Comparison of ENCODE assay signal across 10 mouse cellular contexts in genomic region chr11:69111865-69112264, GRCm38 (mm10). TPM values are rescaled to one million over a fixed set of nuclear protein-coding genes. Genes with fewer than 3 reads are reported as not detected.
DNase-seq lines count a peak whose midpoint lies in the region; ATAC-seq lines count a peak whose summit lies in the region.
"Had no signal": no experiment of that assay in that cellular context is flagged by ENCODE, and none has a peak within 500 bp of the region (broad histone marks: within the 10 kb centered on the region; RNA-seq: fewer than 3 reads in every experiment).

No protein-coding gene starts in this region.

- no peak overlapping the region for H3K4me3 ChIP-seq in kidney, embryonic 16.5 days (ENCODE audit: low read length)
- no peak overlapping the region; the same call in 1 of the 2 replicates for H3K4me3 ChIP-seq in embryonic facial prominence, embryonic 11.5 days (ENCODE audit: low read depth, low read length)
- H3K4me3 ChIP-seq in heart, embryonic 16.5 days (ENCODE audit: low read length) = no peak overlapping the region
- H3K4me3 ChIP-seq in midbrain, embryonic 13.5 days (replicated peaks) = no peak overlapping the region

- no peaks in the 10 kb centered on the region for H3K9me3 ChIP-seq in kidney, embryonic 16.5 days (ENCODE audit: low read length)
- no peaks in the 10 kb centered on the region for H3K9me3 ChIP-seq in embryonic facial prominence, embryonic 11.5 days (replicated peaks; ENCODE audit: control insufficient read depth, low read length)
- no peaks in the 10 kb centered on the region for H3K9me3 ChIP-seq in heart, embryonic 16.5 days (replicated peaks; ENCODE audit: control insufficient read depth, low read length)
- no peaks in the 10 kb centered on the region for H3K9me3 ChIP-seq in midbrain, embryonic 13.5 days

- H3K4me1 ChIP-seq in kidney, embryonic 16.5 days (ENCODE audit: insufficient read depth, low read length) = peaks cover 3% of the 10 kb centered on the region; the same call in 1 of the 2 replicates
- H3K4me1 ChIP-seq in embryonic facial prominence, embryonic 11.5 days (ENCODE audit: control insufficient read depth, insufficient read depth, low read length) = no peaks in the 10 kb centered on the region
- peaks cover 15% of the 10 kb centered on the region for H3K4me1 ChIP-seq in heart, embryonic 16.5 days (ENCODE audit: control insufficient read depth, insufficient read depth, low read length)
- H3K4me1 ChIP-seq in midbrain, embryonic 13.5 days (replicated peaks) = peaks cover 16% of the 10 kb centered on the region

- peaks cover 19% of the 10 kb centered on the region for H3K36me3 ChIP-seq in kidney, embryonic 16.5 days (ENCODE audit: insufficient read depth, low read length)
- H3K36me3 ChIP-seq in embryonic facial prominence, embryonic 11.5 days (replicated peaks; ENCODE audit: control insufficient read depth, insufficient read depth, low read depth, low read length) = peaks cover 10% of the 10 kb centered on the region
- peaks cover 29% of the 10 kb centered on the region for H3K36me3 ChIP-seq in heart, embryonic 16.5 days (ENCODE audit: control insufficient read depth, insufficient read depth)
- peaks cover 28% of the 10 kb centered on the region for H3K36me3 ChIP-seq in midbrain, embryonic 13.5 days

- DNase-seq in kidney, adult 9 months = peak; percentile 11
- DNase-seq in embryonic facial prominence, embryonic 11.5 days (ENCODE audit: low spot score) = no peak
- DNase-seq in ovary, postnatal 14 days (ENCODE audit: low spot score) = no peak
- no peak for DNase-seq in c-Kit-positive CD71-positive TER-119-positive erythroid progenitor cells, embryonic 14.5 days (ENCODE audit: low spot score)
- DNase-seq: left cerebral cortex, postnatal 4 days; retina, postnatal 1 day; thymus, postnatal 36 days had no signal

- H3K27me3 ChIP-seq in kidney, embryonic 16.5 days (ENCODE audit: insufficient read depth, low read length) = no peaks in the 10 kb centered on the region
- no peaks in the 10 kb centered on the region; the same call in 1 of the 2 replicates for H3K27me3 ChIP-seq in embryonic facial prominence, embryonic 11.5 days (ENCODE audit: control insufficient read depth, insufficient read depth, low read length)
- no peaks in the 10 kb centered on the region for H3K27me3 ChIP-seq in heart, embryonic 16.5 days (ENCODE audit: control insufficient read depth, insufficient read depth, low read length)
- H3K27me3 ChIP-seq in midbrain, embryonic 13.5 days = peaks cover 34% of the 10 kb centered on the region

- H3K4me2 ChIP-seq in kidney, embryonic 16.5 days (replicated peaks; ENCODE audit: low read depth, low read length) = no peak overlapping the region; the same call in 1 of the 2 replicates
- no peak overlapping the region for H3K4me2 ChIP-seq in embryonic facial prominence, embryonic 11.5 days (ENCODE audit: low read depth, low read length)
- H3K4me2 ChIP-seq in heart, embryonic 16.5 days (ENCODE audit: low read depth, low read length) = peak overlapping the region; percentile 69
- H3K4me2 ChIP-seq in midbrain, embryonic 13.5 days (replicated peaks) = peak overlapping the region; percentile 55; the same call in 1 of the 2 replicates

- WGBS in kidney, embryonic 16.5 days = 55% methylated on average over 4 of the region's 4 CpGs
- 70% methylated on average over 4 of the region's 4 CpGs for WGBS in embryonic facial prominence, embryonic 11.5 days
- WGBS in heart, embryonic 16.5 days = 54% methylated on average over 4 of the region's 4 CpGs
- 61% methylated on average over 4 of the region's 4 CpGs for WGBS in midbrain, embryonic 13.5 days

- ATAC-seq in kidney, embryonic 16.5 days (ENCODE audit: low FRiP score, low TSS enrichment) = no peak
- no peak for ATAC-seq in embryonic facial prominence, embryonic 11.5 days (replicated peaks; ENCODE audit: insufficient number of reproducible peaks, low FRiP score, low TSS enrichment, low read depth)
- ATAC-seq in heart, embryonic 16.5 days (replicated peaks; ENCODE audit: extremely low read depth, insufficient read depth, low FRiP score) = no peak
- ATAC-seq in midbrain, embryonic 13.5 days = no peak

- no peak overlapping the region for H3K27ac ChIP-seq in kidney, embryonic 16.5 days (ENCODE audit: low read length)
- no peak overlapping the region for H3K27ac ChIP-seq in embryonic facial prominence, embryonic 11.5 days (replicated peaks; ENCODE audit: low read depth, low read length)
- H3K27ac ChIP-seq in heart, embryonic 16.5 days (ENCODE audit: low read length) = peak overlapping the region; percentile 2; the same call in 1 of the 2 replicates
- no peak overlapping the region for H3K27ac ChIP-seq in midbrain, embryonic 13.5 days

- no peak overlapping the region; the same call in 1 of the 2 replicates for H3K9ac ChIP-seq in kidney, embryonic 16.5 days (replicated peaks; ENCODE audit: low read length)
- H3K9ac ChIP-seq in embryonic facial prominence, embryonic 11.5 days (replicated peaks; ENCODE audit: low read length) = peak overlapping the region; percentile 1; the same call in 1 of the 2 replicates
- 0 out of 2 replicates have a peak overlapping the region, but pooled peaks have one; percentile 1 for H3K9ac ChIP-seq in heart, embryonic 16.5 days (ENCODE audit: low read length)
- H3K9ac ChIP-seq in midbrain, embryonic 13.5 days (replicated peaks) = 0 out of 2 replicates have a peak overlapping the region, but pooled peaks have one; percentile 1

RNA-seq across cellular contexts. Expression of gene Hes7, which starts 8.3 kb away (rescaled TPM):
- polyA plus RNA-seq in kidney, embryonic 16.5 days (2015; fragmentation: Nextera tagmentation; extraction: Ambion mirVana) = 0.39 and 0.51 TPM in 2 replicates
- 0.11 TPM in 1 of 2 replicates, not detected in the other for polyA plus RNA-seq in embryonic facial prominence, embryonic 11.5 days (2014; fragmentation: Nextera tagmentation; extraction: Ambion mirVana)
- polyA plus RNA-seq in heart, embryonic 16.5 days (2015; fragmentation: Nextera tagmentation; extraction: Ambion mirVana) = 0.50 TPM in 2 replicates
- 0.10 and 0.26 TPM in 2 replicates for polyA plus RNA-seq in midbrain, embryonic 13.5 days (2015; fragmentation: Nextera tagmentation; extraction: Ambion mirVana)

RNA-seq across cellular contexts. Expression of gene 9130213A22Rik, which starts 10.5 kb away (rescaled TPM):
- polyA plus RNA-seq in kidney, embryonic 16.5 days (2015; fragmentation: Nextera tagmentation; extraction: Ambion mirVana) = 0.33 and 0.42 TPM in 2 replicates
- not detected in 2 replicates for polyA plus RNA-seq in embryonic facial prominence, embryonic 11.5 days (2014; fragmentation: Nextera tagmentation; extraction: Ambion mirVana)
- 0.41 and 0.72 TPM in 2 replicates for polyA plus RNA-seq in heart, embryonic 16.5 days (2015; fragmentation: Nextera tagmentation; extraction: Ambion mirVana)
- 0.28 TPM in 1 of 2 replicates, not detected in the other for polyA plus RNA-seq in midbrain, embryonic 13.5 days (2015; fragmentation: Nextera tagmentation; extraction: Ambion mirVana)

RNA-seq across cellular contexts. Expression of gene Aloxe3, which starts 13.8 kb away (rescaled TPM):
- polyA plus RNA-seq in kidney, embryonic 16.5 days (2015; fragmentation: Nextera tagmentation; extraction: Ambion mirVana) = 0.32 and 0.76 TPM in 2 replicates
- polyA plus RNA-seq in embryonic facial prominence, embryonic 11.5 days (2014; fragmentation: Nextera tagmentation; extraction: Ambion mirVana) = 0.25 and 0.88 TPM in 2 replicates
- 0.08 and 0.26 TPM in 2 replicates for polyA plus RNA-seq in heart, embryonic 16.5 days (2015; fragmentation: Nextera tagmentation; extraction: Ambion mirVana)
- polyA plus RNA-seq in midbrain, embryonic 13.5 days (2015; fragmentation: Nextera tagmentation; extraction: Ambion mirVana) = 0.39 and 0.43 TPM in 2 replicates

RNA-seq across cellular contexts. Expression of gene Per1, which starts 16.8 kb away (rescaled TPM):
- 11.4 and 15.6 TPM in 2 replicates for polyA plus RNA-seq in kidney, embryonic 16.5 days (2015; fragmentation: Nextera tagmentation; extraction: Ambion mirVana)
- polyA plus RNA-seq in embryonic facial prominence, embryonic 11.5 days (2014; fragmentation: Nextera tagmentation; extraction: Ambion mirVana) = 5.5 and 6.5 TPM in 2 replicates
- 19.6 and 21.9 TPM in 2 replicates for polyA plus RNA-seq in heart, embryonic 16.5 days (2015; fragmentation: Nextera tagmentation; extraction: Ambion mirVana)
- 8.6 and 10.5 TPM in 2 replicates for polyA plus RNA-seq in midbrain, embryonic 13.5 days (2015; fragmentation: Nextera tagmentation; extraction: Ambion mirVana)

RNA-seq across cellular contexts. Expression of gene Vamp2, which starts 23.6 kb away (rescaled TPM):
- 81.5 and 114 TPM in 2 replicates for polyA plus RNA-seq in kidney, embryonic 16.5 days (2015; fragmentation: Nextera tagmentation; extraction: Ambion mirVana)
- polyA plus RNA-seq in embryonic facial prominence, embryonic 11.5 days (2014; fragmentation: Nextera tagmentation; extraction: Ambion mirVana) = 48.8 and 61.9 TPM in 2 replicates
- 84.1 and 91.1 TPM in 2 replicates for polyA plus RNA-seq in heart, embryonic 16.5 days (2015; fragmentation: Nextera tagmentation; extraction: Ambion mirVana)
- polyA plus RNA-seq in midbrain, embryonic 13.5 days (2015; fragmentation: Nextera tagmentation; extraction: Ambion mirVana) = 175 and 188 TPM in 2 replicates

Comparison
In these comparisons a context has a peak if more than half of its experiments do, and no peak if none do; other contexts are left out.
1. H3K4me2 ChIP-seq: peak in heart, embryonic 16.5 days (single experiment) and midbrain, embryonic 13.5 days (single experiment); none in kidney, embryonic 16.5 days (single experiment) and embryonic facial prominence, embryonic 11.5 days (single experiment).